Mouse (Mus musculus) heart, embryonic 16.5 days (tissue): ENCODE measurements around the gene Cmpk2. TPM values are rescaled to one million over a fixed set of nuclear protein-coding genes. Genes with fewer than 3 reads are reported as not detected.
"Not testable (repeated sequence)": the region's sequence is repeated elsewhere in the genome, so short reads cannot be mapped to it uniquely, and the experiment has no call there.

Experiments
- ATAC-seq: fragments of 200-750 bp; cut with Nextera tagmentation; replicated peaks from 2 replicates; pipeline ENCODE4 v1.8.0; 2017; ENCODE audit warnings: moderate number of reproducible peaks; ENCODE audit not compliant: insufficient read depth, low FRiP score; ENCODE audit errors: extremely low read depth
- H3K27ac ChIP-seq: fragments of 300-500 bp; sonication (generic); 2 replicates; pipeline ENCODE4 v1.5.1; 2014; ENCODE audit warnings: mild to moderate bottlenecking, low read length, control low read depth, moderate library complexity
- H3K27me3 ChIP-seq: fragments of 300-500 bp; sonication (generic); 2 replicates; pipeline ENCODE4 v1.6.1; 2014; ENCODE audit warnings: low read length, mixed read lengths; ENCODE audit not compliant: control insufficient read depth, insufficient read depth
- H3K36me3 ChIP-seq: fragments of 300-500 bp; sonication (generic); 2 replicates; pipeline ENCODE4 v1.6.1; 2014; ENCODE audit not compliant: control insufficient read depth, insufficient read depth
- H3K4me1 ChIP-seq: fragments of 300-500 bp; sonication (generic); 2 replicates; pipeline ENCODE4 v1.6.1; 2014; ENCODE audit warnings: low read length, mixed read lengths; ENCODE audit not compliant: control insufficient read depth, insufficient read depth
- H3K4me2 ChIP-seq: fragments of 300-500 bp; sonication (generic); 2 replicates; pipeline ENCODE4 v1.6.1; 2014; ENCODE audit warnings: low read depth, mild to moderate bottlenecking, control low read depth, low read length
- H3K4me3 ChIP-seq: fragments of 300-500 bp; sonication (generic); 2 replicates; pipeline ENCODE4 v1.5.1; 2014; ENCODE audit warnings: mild to moderate bottlenecking, control low read depth, low read length
- H3K9ac ChIP-seq: fragments of 300-500 bp; sonication (generic); 2 replicates; pipeline ENCODE4 v1.6.1; 2014; ENCODE audit warnings: low read length, control low read depth
- H3K9me3 ChIP-seq: fragments of 300-500 bp; sonication (generic); replicated peaks from 2 replicates; pipeline ENCODE4 v1.6.1; 2016; ENCODE audit warnings: low read length; ENCODE audit not compliant: control insufficient read depth
- WGBS: fragments of 180-500 bp; shearing (Covaris S2); extraction: QIAGEN DNeasy Blood & Tissue Kit; methylation state at CpG from one replicate; pipeline ENCODE4 v1.1.7; 2014; 5-methylcytosine and 5-hydroxymethylcytosine counted together
- polyA plus RNA-seq: library from polyadenylated mRNA; unstranded; fragments of >200 nt; fragmentation: Nextera tagmentation; extraction: Ambion mirVana; gene quantifications from 2 replicates; pipeline ENCODE4 v1.2.1, GENCODE M21; 2015

Cmpk2 gene
- 3.1 and 4.1 TPM in 2 replicates for polyA plus RNA-seq

DNA sequence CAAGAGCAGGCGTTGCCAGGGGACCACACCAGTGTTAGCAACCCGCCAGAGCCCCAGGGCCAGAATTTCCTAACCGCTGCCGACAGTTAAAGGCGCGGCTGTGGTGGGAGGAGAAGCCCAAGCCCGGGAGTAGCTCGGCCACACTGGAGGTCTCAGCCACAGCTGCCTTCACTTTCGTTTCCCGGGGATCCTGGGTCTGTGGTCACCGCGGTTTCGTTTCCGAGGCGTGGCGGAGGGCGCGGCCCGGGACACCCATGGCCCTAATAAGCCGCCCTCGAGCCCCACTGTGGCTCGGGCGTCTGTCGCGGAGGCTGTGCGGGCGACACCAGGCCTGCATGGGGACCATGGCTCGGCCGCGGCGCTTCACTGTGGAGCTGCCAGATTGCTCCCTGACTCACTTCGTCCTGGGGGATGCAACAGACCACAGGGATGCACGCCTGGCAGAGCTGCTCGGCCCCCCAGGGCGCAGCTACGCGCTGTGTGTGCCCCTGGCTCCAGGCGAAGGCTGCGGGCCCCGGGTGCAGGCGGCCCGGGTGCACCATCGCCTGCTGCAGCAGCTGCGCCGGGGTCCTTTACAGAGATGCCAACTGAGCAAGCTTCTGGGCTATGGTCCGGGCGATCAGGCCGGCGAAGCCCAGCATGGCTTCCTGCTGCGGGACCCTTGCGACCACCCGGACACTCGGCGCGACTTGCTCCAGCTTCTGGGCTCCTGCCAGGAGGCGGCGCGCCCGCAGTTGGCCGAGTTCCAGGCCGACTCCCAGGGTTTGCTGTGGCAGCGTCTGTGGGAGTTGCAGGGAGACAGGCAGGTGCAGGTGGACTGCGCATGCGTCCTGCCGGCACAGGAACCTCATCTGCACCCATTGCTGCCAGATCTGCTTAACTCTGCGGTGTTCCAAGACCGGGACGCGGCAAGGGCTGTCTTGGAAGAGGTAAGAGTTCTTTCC lies at the start of gene Cmpk2:
Cmpk2 (plus strand) TSS at position 107 of the 944 bp plus-strand sequence.
- peak within 1 kb of the TSS; percentile 41 for H3K27ac ChIP-seq
- peak; percentile 76 for ATAC-seq
- H3K27me3 ChIP-seq: no peaks in the 10 kb centered on the region
- H3K9ac ChIP-seq: peak within 1 kb of the TSS; percentile 85
- WGBS: under 1% methylated on average over 69 of the region's 69 CpGs
- no peaks in the 10 kb centered on the region for H3K9me3 ChIP-seq
- H3K36me3 ChIP-seq: no peaks in the 10 kb centered on the region
- H3K4me1 ChIP-seq: peaks cover 4% of the 10 kb centered on the region; the same call in 1 of the 2 replicates
- H3K4me3 ChIP-seq: peak within 1 kb of the TSS; percentile 59
- peak within 1 kb of the TSS; percentile 79 for H3K4me2 ChIP-seq

DNA sequence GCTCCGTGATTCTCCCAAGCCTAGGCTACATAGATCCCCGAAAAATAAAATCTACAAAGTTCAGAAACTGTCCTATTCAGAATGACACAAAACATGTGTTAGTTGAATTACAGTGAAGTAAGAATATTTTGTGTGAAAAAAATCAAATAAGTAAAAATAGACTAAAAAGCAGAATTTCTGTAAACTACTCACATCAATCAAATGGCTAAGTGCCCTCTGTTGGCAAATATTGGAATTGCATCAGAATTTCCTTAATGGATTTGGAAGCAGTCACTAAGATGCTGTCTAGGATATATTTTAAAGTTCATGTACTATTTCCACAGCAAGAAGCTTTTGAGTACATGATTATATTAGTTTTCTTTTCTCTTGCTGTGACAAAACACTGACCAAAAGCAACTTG lies 44.2 kb upstream of the Cmpk2 start:
- WGBS: 82% methylated on average over 2 of the region's 2 CpGs
- H3K27me3 ChIP-seq: no peaks in the 10 kb centered on the region
- no peak for ATAC-seq

DNA sequence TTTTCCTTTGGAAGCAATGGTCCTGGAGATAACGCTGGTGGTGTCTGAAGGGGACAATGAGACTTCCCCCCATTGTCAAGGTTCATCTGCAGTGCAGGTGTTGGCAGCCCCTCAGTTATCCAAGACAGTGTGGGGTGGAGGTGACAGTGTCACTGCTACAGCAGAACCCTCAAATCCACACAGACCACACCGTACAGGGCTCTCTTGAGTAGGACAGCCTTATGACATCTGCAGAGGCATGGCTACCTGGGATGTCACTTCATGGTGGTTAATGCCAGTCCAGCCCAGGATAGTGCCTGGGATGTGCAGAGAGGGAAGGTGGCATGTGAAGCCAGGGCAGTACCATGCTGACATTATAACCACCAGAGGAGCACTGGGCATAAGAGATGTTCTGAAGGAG lies 40.2 kb upstream of the Cmpk2 start:
- not testable (repeated sequence) for H3K4me3 ChIP-seq, H3K27ac ChIP-seq, ATAC-seq

More for the DNA sequence above, 44.2 kb upstream of the Cmpk2 start:
- no peaks in the 10 kb centered on the region for H3K4me1 ChIP-seq
- no peaks in the 10 kb centered on the region for H3K36me3 ChIP-seq
- H3K4me3 ChIP-seq: no peak overlapping the region
- no peak overlapping the region for H3K4me2 ChIP-seq
- no peaks in the 10 kb centered on the region for H3K9me3 ChIP-seq
- H3K9ac ChIP-seq: no peak overlapping the region
- no peak overlapping the region for H3K27ac ChIP-seq

DNA sequence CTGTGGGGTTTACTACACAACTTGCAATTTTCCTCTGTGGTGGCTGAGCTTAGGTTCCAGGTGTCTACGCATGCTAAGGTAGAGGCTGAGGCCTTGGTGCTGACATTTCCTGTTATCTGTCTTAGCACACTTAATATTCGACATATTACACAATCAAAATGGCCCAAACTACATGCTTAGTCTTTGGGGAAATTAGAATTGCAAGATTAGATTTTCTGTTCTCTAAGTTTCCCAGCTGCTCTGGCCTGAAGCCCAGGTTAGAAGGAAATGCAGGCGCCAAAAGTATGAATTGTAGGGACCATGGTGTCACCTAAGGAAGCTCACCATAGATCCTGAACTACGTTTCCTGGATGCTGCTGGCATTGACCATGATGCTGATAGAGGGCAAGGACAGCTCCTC lies 32.7 kb upstream of the Cmpk2 start:
- no peak for ATAC-seq
- Histone ChIP-seq H3K4me1 (no peaks in the 10 kb centered on the region), H3K4me3 (no peak overlapping the region), H3K9ac (no peak overlapping the region), H3K27ac (no peak overlapping the region), H3K9me3 (no peaks in the 10 kb centered on the region), H3K36me3 (no peaks in the 10 kb centered on the region), H3K27me3 (no peaks in the 10 kb centered on the region), H3K4me2 (no peak overlapping the region)
- WGBS: 50% methylated on average over 4 of the region's 4 CpGs

More for the DNA sequence above, 40.2 kb upstream of the Cmpk2 start:
- H3K9me3 ChIP-seq, H3K4me2 ChIP-seq, H3K27me3 ChIP-seq, H3K9ac ChIP-seq, H3K36me3 ChIP-seq, H3K4me1 ChIP-seq: not testable (repeated sequence)
- WGBS: 85% methylated on average over 2 of the region's 2 CpGs

DNA sequence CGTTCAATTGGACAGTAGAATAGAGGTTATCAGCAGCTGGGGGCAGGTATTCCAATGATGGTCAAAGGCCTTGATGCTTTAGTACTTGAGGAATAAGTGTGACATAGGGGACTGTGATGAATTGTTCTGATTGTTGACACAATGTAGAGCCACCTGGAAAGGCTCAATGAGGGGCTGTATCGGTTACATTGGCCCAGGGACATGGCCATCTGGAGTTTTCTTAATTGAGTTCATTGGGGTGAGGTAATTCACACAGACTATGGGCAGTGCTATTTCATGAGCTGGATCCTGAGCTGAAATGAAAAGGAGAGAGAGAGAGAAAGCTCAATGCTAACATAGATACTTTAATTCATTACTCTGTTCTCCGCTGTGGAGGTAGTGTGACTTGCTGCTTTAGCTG lies 31.1 kb upstream of the Cmpk2 start:
- H3K27ac ChIP-seq: no peak overlapping the region
- H3K4me1 ChIP-seq: no peaks in the 10 kb centered on the region
- 64% methylated on average over 3 of the region's 3 CpGs for WGBS
- H3K9ac ChIP-seq: no peak overlapping the region
- H3K27me3 ChIP-seq: no peaks in the 10 kb centered on the region
- no peaks in the 10 kb centered on the region for H3K36me3 ChIP-seq
- H3K4me2 ChIP-seq: no peak overlapping the region
- no peak overlapping the region for H3K4me3 ChIP-seq
- ATAC-seq: no peak
- H3K9me3 ChIP-seq: no peaks in the 10 kb centered on the region

DNA sequence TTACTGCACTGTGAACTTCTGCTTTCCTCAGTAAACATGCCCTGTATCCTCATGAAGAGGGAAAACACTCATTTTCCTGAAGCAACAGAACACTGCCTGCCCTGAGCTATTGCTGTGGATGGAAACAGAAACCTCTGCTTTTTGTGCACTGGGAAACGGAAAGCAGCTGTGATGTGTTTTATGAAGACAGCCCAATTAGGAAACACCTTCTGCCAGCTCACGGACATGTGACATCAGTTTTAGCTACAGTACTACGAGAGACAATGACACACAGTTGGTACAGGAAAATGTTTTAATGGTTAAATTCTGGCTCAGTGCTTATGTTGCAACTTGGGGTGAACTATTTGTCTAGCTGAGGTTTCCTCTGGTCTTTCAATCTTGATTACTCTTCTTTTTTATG lies 29.6 kb upstream of the Cmpk2 start:
- Histone ChIP-seq H3K4me1 (no peaks in the 10 kb centered on the region), H3K9ac (no peak overlapping the region), H3K9me3 (no peaks in the 10 kb centered on the region), H3K4me3 (no peak overlapping the region), H3K36me3 (no peaks in the 10 kb centered on the region), H3K4me2 (no peak overlapping the region), H3K27ac (no peak overlapping the region), H3K27me3 (no peaks in the 10 kb centered on the region)
- ATAC-seq: no peak
- WGBS: 56% methylated on average over 3 of the region's 3 CpGs

DNA sequence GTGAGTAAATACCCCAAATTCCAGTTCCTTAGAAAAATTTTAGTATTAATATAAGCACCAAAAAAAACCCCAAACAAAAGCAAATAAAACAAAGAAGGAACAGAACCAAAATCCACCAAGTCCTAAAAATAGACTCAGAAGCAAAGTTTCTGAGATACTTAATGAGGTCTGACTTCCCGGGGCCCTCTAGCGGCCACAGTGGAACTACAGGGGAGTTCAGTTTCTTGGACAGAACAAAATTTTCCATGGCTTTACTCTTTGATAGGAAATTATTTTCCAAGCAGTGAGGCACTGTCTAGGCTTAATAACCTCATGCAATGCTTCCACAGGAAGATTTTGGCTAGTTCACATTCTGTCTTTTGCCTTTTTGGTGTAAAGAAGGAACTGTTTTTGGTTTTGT lies 24.9 kb upstream of the Cmpk2 start:
- WGBS: 0% methylated on average over 2 of the region's 2 CpGs
- Histone ChIP-seq H3K9me3 (no peaks in the 10 kb centered on the region), H3K27me3 (no peaks in the 10 kb centered on the region), H3K4me1 (no peaks in the 10 kb centered on the region), H3K4me2 (no peak overlapping the region), H3K4me3 (no peak overlapping the region), H3K36me3 (no peaks in the 10 kb centered on the region), H3K27ac (no peak overlapping the region), H3K9ac (no peak overlapping the region)
- ATAC-seq: no peak

DNA sequence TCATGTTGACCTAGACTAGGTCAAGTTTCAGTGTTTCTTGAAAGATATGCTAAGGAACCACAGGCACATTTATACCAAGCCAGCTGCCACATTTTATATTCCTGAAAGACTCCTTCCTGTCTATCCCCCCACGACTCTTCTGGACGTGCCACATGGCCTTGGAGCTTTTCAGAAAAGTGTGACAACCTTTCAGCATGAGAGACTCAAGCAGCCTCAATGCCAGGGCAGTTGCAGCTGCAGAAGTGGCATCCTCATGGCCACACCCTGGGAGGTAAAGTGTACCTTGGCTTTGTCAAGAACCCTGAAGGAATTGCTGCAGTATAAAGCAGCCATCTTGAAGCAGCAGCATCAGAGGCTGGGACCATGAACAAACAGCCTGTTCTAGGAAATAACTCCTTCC lies 24.5 kb upstream of the Cmpk2 start:
- Histone ChIP-seq H3K4me3 (no peak overlapping the region), H3K36me3 (no peaks in the 10 kb centered on the region), H3K27me3 (no peaks in the 10 kb centered on the region), H3K4me1 (no peaks in the 10 kb centered on the region), H3K9ac (no peak overlapping the region), H3K27ac (no peak overlapping the region), H3K9me3 (no peaks in the 10 kb centered on the region), H3K4me2 (no peak overlapping the region)
- WGBS: 70% methylated on average over 2 of the region's 2 CpGs
- ATAC-seq: no peak

DNA sequence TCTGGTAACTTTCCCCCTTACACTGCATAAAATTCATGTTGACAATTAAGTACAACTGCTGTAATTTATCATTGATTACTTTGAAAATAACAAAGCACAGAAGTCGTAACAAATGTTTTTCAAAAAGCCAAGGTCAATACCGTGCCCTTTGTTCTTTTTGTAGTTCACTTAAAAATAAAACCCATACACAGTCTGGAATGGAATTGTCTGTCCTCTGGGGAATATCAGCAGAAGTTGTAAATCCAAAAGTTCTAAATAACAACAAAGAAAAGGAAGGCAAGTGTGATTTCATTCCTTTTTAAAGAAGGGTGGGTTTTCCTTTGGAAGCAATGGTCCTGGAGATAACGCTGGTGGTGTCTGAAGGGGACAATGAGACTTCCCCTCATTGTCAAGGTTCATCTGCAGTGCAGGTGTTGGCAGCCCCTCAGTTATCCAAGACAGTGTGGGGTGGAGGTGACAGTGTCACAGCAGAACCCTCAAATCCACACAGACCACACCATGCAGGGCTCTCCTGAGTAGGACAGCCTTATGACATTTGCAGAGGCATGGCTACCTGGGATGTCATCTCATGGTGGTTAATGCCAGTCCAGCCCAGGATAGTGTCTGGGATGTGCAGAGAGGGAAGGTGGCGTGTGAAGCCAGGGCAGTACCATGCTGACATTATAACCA lies 22.5 kb upstream of the Cmpk2 start:
- Histone ChIP-seq H3K4me1 (no peaks in the 10 kb centered on the region), H3K36me3 (no peaks in the 10 kb centered on the region), H3K27ac (no peak overlapping the region), H3K9ac (no peak overlapping the region), H3K4me2 (no peak overlapping the region), H3K4me3 (no peak overlapping the region), H3K9me3 (no peaks in the 10 kb centered on the region), H3K27me3 (no peaks in the 10 kb centered on the region)
- WGBS: 70% methylated on average over 4 of the region's 4 CpGs
- ATAC-seq: no peak
